Mouse (Mus musculus) heart, embryonic 12.5 days (tissue): Measurements from ENCODE around the gene Six2. TPM values are rescaled to one million over a fixed set of nuclear protein-coding genes. Genes with fewer than 3 reads are reported as not detected.
A peak's percentile ranks its signal among the peaks of the same experiment; 100 is the strongest.

Source experiments
- ATAC-seq: fragments of 200-750 bp; cut with Nextera tagmentation; 2 replicates; pipeline ENCODE4 v1.8.0; 2017; ENCODE audit warnings: moderate TSS enrichment, moderate library complexity; ENCODE audit not compliant: insufficient number of reproducible peaks, low FRiP score
- H3K27ac ChIP-seq: fragments of 300-500 bp; sonication (generic); 2 replicates; pipeline ENCODE4 v1.5.1; 2016; ENCODE audit warnings: mild to moderate bottlenecking, moderate library complexity; ENCODE audit not compliant: poor library complexity, severe bottlenecking
- H3K27me3 ChIP-seq: fragments of 300-500 bp; sonication (generic); replicated peaks from 2 replicates; pipeline ENCODE4 v1.6.1; 2016; ENCODE audit warnings: mild to moderate bottlenecking, moderate library complexity
- H3K36me3 ChIP-seq: fragments of 300-500 bp; sonication (generic); 2 replicates; pipeline ENCODE4 v1.6.1; 2016; ENCODE audit warnings: mild to moderate bottlenecking, moderate library complexity
- H3K4me1 ChIP-seq: fragments of 300-500 bp; sonication (generic); replicated peaks from 2 replicates; pipeline ENCODE4 v1.6.1; 2016; ENCODE audit warnings: mild to moderate bottlenecking
- H3K4me2 ChIP-seq: fragments of 300-500 bp; sonication (generic); 2 replicates; pipeline ENCODE4 v1.6.1; 2016; ENCODE audit warnings: mild to moderate bottlenecking, moderate library complexity
- H3K4me3 ChIP-seq: fragments of 300-500 bp; sonication (generic); 2 replicates; pipeline ENCODE4 v1.5.1; 2016; ENCODE audit warnings: mild to moderate bottlenecking
- H3K9ac ChIP-seq: fragments of 300-500 bp; sonication (generic); 2 replicates; pipeline ENCODE4 v1.6.1; 2016; ENCODE audit warnings: mild to moderate bottlenecking, moderate library complexity
- H3K9me3 ChIP-seq: fragments of 300-500 bp; sonication (generic); replicated peaks from 2 replicates; pipeline ENCODE4 v1.6.1; 2016; ENCODE audit warnings: mild to moderate bottlenecking, moderate library complexity
- WGBS: fragments of 180-500 bp; shearing (Covaris S2); methylation state at CpG from one replicate; pipeline ENCODE4 v1.1.7; 2016; 5-methylcytosine and 5-hydroxymethylcytosine counted together
- polyA plus RNA-seq: library from polyadenylated mRNA; unstranded; fragments of >200 nt; fragmentation: Nextera tagmentation; extraction: Ambion mirVana; gene quantifications from 2 replicates; pipeline ENCODE4 v1.2.1, GENCODE M21; 2016

Gene Six2
- polyA plus RNA-seq, 1 experiment from 2014 or later: 0.18 TPM

DNA sequence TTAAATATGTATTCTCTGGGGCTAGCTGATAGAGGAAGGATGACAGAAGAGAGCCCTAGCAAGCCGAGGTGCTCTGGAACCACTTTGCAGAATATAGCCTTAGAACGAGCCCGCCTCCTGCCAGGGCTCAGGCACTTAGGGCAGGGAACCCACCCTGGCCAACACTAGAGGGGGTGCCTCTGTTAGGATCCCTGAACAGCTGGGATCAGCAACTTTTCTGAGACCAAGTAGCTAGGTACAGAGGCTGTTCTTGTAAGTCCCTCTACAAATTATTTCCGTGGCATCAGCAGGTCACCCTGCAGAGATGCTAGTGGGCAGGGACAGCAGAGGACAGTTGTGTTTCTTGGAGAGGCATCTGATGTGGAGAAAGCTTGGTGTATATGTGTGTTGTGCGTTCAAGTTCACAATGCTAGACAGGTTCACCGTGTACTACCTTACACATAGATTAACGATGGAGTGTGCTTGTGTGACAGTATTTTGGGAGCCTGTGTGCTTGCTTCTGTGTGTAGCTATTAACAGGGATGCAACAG lies 5.8 kb downstream of the Six2 start:
- no peak for ATAC-seq
- no peak overlapping the region for H3K27ac ChIP-seq
- H3K36me3 ChIP-seq: no peaks in the 10 kb centered on the region
- no peaks in the 10 kb centered on the region for H3K9me3 ChIP-seq
- H3K27me3 ChIP-seq: peaks cover 93% of the 10 kb centered on the region
- no peak overlapping the region for H3K4me2 ChIP-seq
- peaks cover 27% of the 10 kb centered on the region for H3K4me1 ChIP-seq
- H3K9ac ChIP-seq: no peak overlapping the region
- no peak overlapping the region for H3K4me3 ChIP-seq
- WGBS: 12% methylated on average over 7 of the region's 7 CpGs

DNA sequence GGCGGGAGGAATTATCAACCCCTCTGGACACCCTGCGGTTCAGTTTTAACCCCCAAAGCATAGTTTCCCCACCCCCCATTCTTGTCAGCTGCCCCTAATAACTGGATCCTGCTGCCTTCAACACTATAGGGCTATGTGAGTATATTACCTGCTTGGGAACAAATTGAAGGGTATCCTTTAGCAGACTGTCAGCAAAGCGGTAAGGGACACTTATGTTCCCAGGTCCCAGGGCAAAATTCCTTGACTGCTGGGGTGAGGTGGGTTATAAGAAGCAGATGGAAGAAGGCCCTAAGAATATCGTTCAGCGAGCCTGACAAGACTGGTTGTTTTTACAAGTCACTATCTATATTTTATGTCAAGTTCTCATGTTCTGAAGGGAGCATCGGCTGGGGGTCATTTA lies 6.3 kb downstream of the Six2 start:
- peaks cover 23% of the 10 kb centered on the region for H3K4me1 ChIP-seq
- H3K36me3 ChIP-seq: no peaks in the 10 kb centered on the region
- no peak overlapping the region for H3K4me2 ChIP-seq
- no peak overlapping the region for H3K4me3 ChIP-seq
- no peak overlapping the region for H3K27ac ChIP-seq
- no peaks in the 10 kb centered on the region for H3K9me3 ChIP-seq
- no peak for ATAC-seq
- H3K27me3 ChIP-seq: peaks cover 93% of the 10 kb centered on the region
- WGBS: 13% methylated on average over 6 of the region's 6 CpGs
- H3K9ac ChIP-seq: no peak overlapping the region

DNA sequence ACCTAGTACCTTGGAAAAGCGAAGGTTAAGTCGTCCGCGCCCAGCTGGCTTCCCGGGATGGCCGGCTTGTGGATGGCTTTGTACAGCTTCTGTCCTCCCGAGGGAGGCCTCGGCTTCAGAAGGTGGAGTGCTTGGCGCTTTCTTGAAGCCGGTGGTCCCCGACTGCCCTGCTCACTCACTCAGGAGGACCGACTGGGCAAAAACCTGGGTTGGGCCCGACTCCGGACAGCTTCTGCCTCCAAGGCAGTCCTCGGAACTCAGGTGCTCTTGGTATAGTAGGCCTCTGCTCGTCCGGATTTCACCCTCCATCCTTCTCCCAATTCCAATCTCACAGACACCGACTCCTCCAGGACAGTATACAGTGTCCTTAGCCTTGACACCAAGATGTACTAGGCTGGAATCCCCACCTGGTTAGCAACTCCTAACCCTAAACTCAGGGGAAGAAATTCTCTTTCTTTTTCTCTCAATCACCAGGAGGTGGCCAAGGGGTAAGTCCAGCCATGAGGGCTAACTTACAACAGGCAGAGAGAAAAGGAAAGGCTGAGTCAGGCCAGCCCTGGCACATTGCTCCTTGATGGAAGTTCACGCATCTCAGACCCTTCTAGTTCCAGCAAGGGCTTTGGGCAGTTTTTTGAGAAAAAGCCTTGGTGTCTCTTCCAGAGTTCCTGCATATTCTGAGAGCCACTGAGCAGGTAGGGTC lies 7.1 kb downstream of the Six2 start:
- no peaks in the 10 kb centered on the region for H3K36me3 ChIP-seq
- no peak for ATAC-seq
- peaks cover 23% of the 10 kb centered on the region for H3K4me1 ChIP-seq
- WGBS: 2% methylated on average over 19 of the region's 19 CpGs
- H3K4me3 ChIP-seq: 0 out of 2 replicates have a peak overlapping the region, but pooled peaks have one; percentile 34
- H3K9me3 ChIP-seq: no peaks in the 10 kb centered on the region
- peak overlapping the region; percentile 64; the same call in 1 of the 2 replicates for H3K4me2 ChIP-seq
- no peak overlapping the region for H3K9ac ChIP-seq
- no peak overlapping the region for H3K27ac ChIP-seq
- peaks cover 94% of the 10 kb centered on the region for H3K27me3 ChIP-seq

DNA sequence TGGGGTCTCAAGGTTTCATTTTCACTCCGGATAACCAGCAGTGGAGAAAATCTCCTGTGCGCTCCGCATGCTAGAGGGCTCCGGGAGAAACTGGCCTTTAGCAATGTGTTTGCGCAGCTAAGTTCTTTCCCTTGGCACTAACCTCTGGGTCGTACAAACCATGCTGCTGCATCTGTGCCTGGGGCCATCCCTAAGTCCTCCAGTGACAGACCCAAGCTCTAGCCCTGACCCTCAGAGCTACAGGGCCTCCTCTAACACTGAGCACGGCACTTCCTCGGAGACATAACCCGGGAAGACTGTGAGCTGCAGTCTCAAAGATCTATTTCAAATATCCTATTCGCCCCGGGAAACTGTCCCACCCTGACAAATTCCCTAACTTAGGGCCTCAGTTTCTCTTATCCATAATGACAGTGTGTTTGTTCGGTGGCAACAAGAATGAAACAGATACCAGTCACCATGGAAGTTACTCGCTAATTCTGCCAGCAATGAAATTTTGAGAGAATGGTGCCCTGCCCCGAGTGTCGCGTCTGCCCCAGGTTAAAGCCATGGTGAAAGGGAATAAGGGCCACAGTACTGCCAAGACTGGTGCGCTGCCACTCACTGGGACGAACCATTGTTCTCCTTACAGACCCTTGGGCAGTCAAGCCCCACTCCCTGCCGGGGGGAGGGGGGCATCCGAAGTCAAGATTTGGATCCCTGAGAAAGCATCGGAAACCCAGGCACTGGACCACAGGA lies 7.8 kb downstream of the Six2 start:
- H3K27me3 ChIP-seq: peaks cover 93% of the 10 kb centered on the region
- H3K36me3 ChIP-seq: no peaks in the 10 kb centered on the region
- peaks cover 19% of the 10 kb centered on the region for H3K4me1 ChIP-seq
- no peak for ATAC-seq
- no peak overlapping the region for H3K9ac ChIP-seq
- peak overlapping the region; percentile 34 for H3K4me3 ChIP-seq
- H3K27ac ChIP-seq: no peak overlapping the region
- peak overlapping the region; percentile 64 for H3K4me2 ChIP-seq
- no peaks in the 10 kb centered on the region for H3K9me3 ChIP-seq
- WGBS: 4% methylated on average over 21 of the region's 21 CpGs

DNA sequence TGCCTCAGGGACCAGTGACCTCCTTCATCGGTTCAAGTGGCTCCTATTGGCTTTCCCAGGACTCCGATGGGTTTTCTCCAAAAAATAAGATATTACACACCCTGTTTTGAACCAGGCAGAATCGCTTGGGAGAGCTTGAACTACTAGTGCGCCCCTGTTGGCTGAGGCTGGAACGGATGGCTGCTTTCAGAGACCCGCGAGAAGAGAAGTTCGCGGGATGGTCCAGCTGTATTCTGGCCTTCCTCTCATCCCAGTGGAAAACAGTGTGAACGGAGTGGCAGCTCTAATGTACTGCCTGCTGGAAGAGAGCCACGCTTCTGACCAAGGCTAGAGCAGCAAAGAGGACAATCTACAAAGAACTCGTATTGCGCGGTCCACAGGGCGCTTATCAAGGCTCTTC lies 8.4 kb downstream of the Six2 start:
- WGBS: 2% methylated on average over 15 of the region's 15 CpGs
- Histone ChIP-seq H3K36me3 (no peaks in the 10 kb centered on the region), H3K9ac (no peak overlapping the region), H3K27ac (no peak overlapping the region), H3K4me1 (peaks cover 17% of the 10 kb centered on the region; the same call in 1 of the 2 replicates), H3K27me3 (peaks cover 92% of the 10 kb centered on the region), H3K4me2 (peak overlapping the region; percentile 64), H3K9me3 (no peaks in the 10 kb centered on the region), H3K4me3 (peak overlapping the region; percentile 34)
- no peak for ATAC-seq

DNA sequence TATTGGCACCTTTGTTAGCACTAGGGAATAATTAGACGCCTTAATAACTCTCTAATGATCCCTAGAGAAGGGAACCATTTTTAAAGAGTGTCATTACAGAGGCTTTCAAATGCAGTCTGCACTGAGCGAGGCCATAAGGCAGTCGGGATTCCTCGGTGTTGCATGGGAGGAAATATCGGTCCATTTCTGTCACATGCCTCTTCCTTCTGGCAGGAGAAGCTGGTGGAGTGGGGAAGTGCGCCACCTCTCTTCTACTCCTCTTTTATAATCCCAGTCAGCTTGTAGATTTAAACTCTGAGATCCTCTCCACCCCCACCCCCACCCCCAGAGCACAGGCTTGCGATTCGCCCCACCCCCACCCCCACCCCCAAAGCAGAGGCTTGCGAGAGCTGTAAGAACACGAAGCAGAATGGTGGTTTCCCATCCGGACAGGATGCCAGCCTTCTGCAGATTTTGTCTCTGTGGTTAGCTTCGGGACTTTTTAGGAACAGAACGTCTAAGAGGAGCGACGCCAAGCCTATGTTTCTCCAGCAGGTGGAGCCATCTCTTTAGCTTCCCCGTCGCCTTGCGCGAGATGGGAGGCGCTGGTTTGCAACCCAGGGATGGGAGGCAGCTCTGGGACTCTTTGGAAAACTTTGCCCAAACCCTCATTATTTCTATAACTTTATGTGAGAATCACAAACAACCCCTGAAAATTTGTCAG lies 23.3 kb downstream of the Six2 start:
- no peaks in the 10 kb centered on the region for H3K4me1 ChIP-seq
- no peak overlapping the region for H3K9ac ChIP-seq
- H3K4me3 ChIP-seq: peak overlapping the region; percentile 42
- H3K9me3 ChIP-seq: no peaks in the 10 kb centered on the region
- no peak for ATAC-seq
- no peaks in the 10 kb centered on the region for H3K36me3 ChIP-seq
- H3K4me2 ChIP-seq: peak overlapping the region; percentile 75
- peaks cover 69% of the 10 kb centered on the region for H3K27me3 ChIP-seq
- WGBS: 2% methylated on average over 20 of the region's 20 CpGs
- no peak overlapping the region for H3K27ac ChIP-seq

DNA sequence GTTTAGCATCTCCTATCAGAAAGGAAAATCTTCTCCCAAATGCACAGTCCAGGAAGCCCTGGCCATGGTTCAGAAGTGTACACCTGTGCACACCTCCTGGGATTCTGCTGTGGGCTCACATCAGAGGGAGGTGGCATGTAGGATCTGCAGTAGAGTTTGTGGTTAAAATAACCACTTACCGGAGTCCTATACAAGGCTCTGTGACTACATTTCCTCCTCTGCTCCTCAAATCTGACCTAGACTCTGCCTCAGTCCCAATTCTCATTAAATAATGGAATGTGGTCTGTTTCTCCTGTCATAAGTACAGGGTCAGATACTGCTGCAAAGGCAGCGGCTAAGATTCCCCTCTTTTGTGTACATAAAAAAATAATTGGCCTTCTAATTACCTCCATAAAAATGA lies 23.9 kb downstream of the Six2 start:
- ATAC-seq: no peak
- WGBS: 47% methylated on average over 2 of the region's 2 CpGs
- H3K9ac ChIP-seq: no peak overlapping the region
- H3K36me3 ChIP-seq: no peaks in the 10 kb centered on the region
- H3K4me2 ChIP-seq: peak overlapping the region; percentile 75; the same call in 1 of the 2 replicates
- no peaks in the 10 kb centered on the region for H3K9me3 ChIP-seq
- H3K27ac ChIP-seq: no peak overlapping the region
- H3K4me3 ChIP-seq: no peak overlapping the region
- peaks cover 68% of the 10 kb centered on the region for H3K27me3 ChIP-seq
- H3K4me1 ChIP-seq: no peaks in the 10 kb centered on the region

DNA sequence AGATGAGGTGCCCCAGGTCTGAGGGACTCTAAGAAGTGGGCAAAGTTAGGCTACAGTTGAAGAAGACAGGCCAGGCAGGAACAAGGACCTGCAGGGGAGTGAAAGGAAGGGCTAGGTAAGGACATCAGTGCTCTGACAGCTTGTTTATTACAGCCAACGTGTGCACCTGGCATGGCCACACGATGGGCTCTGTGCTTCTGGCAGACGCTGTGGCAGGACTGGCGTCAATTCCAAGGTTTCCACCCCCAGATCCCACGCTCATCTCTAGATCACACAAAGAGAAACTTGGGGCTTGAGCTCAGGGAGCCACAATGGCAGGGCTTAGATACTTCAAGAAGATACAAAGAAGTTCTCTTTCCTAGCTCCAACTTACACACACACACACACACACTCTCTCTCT lies 26.6 kb downstream of the Six2 start:
- WGBS: 68% methylated on average over 5 of the region's 5 CpGs
- ATAC-seq: no peak
- H3K27me3 ChIP-seq: peaks cover 54% of the 10 kb centered on the region

DNA sequence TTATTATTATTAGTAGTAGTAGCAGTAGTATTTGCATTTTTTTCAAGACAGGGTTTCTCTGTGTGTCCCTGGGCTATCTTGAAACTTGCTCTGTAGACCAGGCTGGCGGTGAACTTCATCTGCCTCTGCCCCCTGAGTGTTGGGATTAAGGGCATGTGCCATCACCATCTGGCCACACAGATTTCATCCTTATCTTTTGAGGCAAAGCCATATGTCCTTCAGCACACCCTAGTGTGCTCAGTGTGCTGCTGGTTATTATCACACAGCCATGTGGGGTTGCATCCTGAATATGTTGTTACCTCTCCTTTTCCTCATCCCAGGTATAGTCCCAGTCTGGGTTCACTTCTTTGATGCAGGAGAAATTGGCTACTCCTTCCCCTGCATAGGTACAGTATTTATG lies 28.1 kb downstream of the Six2 start:
- Histone ChIP-seq H3K27me3 (peaks cover 46% of the 10 kb centered on the region), H3K9ac (no peak overlapping the region), H3K4me3 (no peak overlapping the region), H3K9me3 (no peaks in the 10 kb centered on the region), H3K4me1 (no peaks in the 10 kb centered on the region), H3K4me2 (no peak overlapping the region), H3K36me3 (no peaks in the 10 kb centered on the region), H3K27ac (no peak overlapping the region)
- 52% methylated on average over 1 of the region's 1 CpGs for WGBS
- ATAC-seq: no peak

More for the DNA sequence above, 26.6 kb downstream of the Six2 start:
- Histone ChIP-seq H3K4me1 (no peaks in the 10 kb centered on the region), H3K9me3 (no peaks in the 10 kb centered on the region), H3K4me3 (no peak overlapping the region), H3K4me2 (no peak overlapping the region), H3K9ac (no peak overlapping the region), H3K27ac (no peak overlapping the region), H3K36me3 (no peaks in the 10 kb centered on the region)

DNA sequence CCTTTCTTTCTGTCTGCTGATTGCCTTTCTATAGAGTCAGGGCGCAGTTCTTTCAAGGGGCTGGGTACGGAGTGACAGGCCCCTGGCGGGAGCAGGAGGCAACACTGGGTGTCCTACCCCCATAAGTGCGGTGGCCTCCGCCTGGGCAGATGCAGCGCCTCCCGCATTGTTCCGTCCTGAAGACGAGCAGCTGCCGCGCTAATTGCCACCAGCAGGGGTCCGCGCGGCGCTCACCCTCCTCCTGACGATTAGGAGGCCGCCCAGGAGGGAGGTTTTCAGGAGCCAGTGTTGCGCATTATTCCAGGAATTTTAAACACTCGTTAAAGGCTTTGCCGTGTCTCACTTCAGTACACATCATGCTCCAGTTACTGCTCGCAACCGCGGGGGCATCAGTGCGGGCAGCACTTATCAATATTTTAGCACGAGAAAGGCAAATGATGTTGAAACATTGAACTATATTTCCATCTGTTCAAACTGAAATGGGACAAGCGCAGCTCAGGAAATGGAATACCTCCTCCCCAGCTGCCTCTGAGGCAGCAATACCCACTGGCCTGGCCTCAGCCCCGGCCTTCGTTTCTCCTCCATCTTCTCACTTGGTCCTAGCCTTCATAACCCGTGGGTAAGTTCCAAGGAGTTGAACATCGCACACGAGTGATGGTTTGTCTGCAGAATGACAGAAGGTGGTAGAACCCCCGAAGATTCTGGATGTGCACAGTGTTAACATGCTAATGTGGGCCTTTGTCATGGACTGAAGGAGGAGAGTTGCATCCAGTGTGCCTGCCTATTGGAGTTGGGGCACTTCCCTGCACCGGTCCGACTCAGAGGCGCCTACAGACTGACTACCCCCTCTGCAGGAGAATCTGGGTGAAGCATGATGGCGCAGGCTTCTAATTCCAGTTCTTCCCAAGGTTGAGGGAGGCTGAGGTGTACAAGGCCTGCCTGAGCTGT lies 42.1 kb downstream of the Six2 start:
- H3K27me3 ChIP-seq: peaks cover 75% of the 10 kb centered on the region
- H3K27ac ChIP-seq: no peak overlapping the region
- H3K4me1 ChIP-seq: 0 out of 2 replicates have a peak, but pooled peaks cover 7% of the 10 kb centered on the region
- no peaks in the 10 kb centered on the region for H3K9me3 ChIP-seq
- 3% methylated on average over 36 of the region's 36 CpGs for WGBS
- no peak for ATAC-seq
- H3K36me3 ChIP-seq: no peaks in the 10 kb centered on the region
- H3K4me3 ChIP-seq: peak overlapping the region; percentile 42
- peak overlapping the region; percentile 74 for H3K4me2 ChIP-seq
- H3K9ac ChIP-seq: no peak overlapping the region
